Mouse (Mus musculus): ENCODE measurements at regions not wholly inside any gene's neighbourhood (a gene's known extent, or its start where the extent isn't known, plus 50 kb on each side); places are given as distances from the start of the nearest gene placed in this dataset.

DNA sequence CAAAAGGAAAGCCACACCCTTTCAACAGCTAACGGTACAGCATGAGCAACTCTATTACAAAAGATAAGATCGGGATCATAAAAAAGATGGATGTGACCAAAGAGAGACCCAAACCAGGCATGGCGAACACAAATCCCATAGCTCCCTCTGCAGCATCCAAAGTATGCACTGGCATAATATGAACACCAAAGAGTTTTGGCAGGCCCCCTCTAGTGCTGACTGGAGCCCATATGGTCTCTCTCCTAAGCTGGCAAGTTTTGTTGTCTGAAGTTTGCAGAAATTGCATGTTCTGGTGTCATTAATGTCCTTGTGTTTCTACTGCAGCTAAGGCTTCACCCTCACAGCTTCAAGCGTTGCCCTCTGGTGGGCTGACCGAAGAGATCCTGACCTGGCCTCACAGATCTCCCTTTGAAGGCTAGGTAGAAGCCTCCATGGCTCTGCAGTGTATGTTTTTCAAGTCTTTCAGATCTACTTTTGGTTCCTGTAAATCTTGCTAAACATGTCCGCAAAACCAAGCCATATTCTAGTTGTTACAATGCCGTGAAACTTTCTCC lies 75.7 kb upstream of the Bcl2l14 start:
- Histone ChIP-seq H3K27ac (no peak overlapping the region), H3K4me3 (no peak overlapping the region)
- peak; percentile 63 for TF ChIP-seq CTCF (conservative IDR thresholded peaks at IDR 0.05)
- peak; percentile 40 to 61 for DNase-seq (ENCODE audit: low spot score in 2 of 2)

DNA sequence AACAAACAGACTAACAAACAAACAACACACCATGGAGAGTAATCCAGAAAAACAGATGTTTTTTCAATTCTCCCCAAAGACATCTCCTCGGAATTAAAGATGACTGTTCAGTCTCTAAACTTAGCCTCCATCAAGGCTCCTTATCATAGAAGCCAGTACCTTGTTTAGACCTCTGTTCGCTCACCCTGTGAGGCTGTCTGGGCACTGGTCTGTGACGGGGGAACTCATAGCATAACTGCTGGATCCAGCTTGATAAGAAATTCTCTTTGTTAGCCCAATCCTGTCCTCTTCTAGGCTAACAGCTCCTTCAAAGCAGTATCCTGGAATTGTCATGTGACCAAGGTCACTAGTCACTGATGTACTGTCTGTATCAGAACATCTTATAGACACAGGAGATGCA lies 72.1 kb upstream of the Bcl2l14 start:
- no peak for TF ChIP-seq CTCF (conservative IDR thresholded peaks at IDR 0.05)
- DNase-seq (ENCODE audit: low spot score in 2 of 2), result no peak
- H3K4me3 ChIP-seq, result no peak overlapping the region
- no peak overlapping the region for H3K27ac ChIP-seq

DNA sequence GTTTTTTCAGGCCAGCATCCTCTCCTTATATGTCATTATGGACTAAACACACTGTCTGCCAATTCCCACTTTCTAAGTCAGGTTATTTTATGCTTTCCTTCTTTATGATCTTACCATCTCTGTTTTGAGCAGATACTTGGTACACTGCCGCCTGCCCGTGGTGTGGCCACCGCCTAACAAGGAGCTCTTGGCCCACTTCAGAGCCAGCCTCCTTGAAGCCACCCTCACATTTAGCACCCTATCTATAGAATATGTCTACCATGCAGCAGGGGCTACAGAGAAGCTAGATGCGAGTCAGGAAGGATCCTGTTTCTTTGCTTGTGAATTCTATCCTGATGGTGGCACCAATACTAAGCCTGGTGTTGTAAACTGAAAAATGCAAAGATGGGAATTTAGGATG lies 70.6 kb upstream of the Bcl2l14 start:
- Histone ChIP-seq H3K4me3 (no peak overlapping the region), H3K27ac (no peak overlapping the region)
- DNase-seq (ENCODE audit: low spot score in 2 of 2), result no peak
- no peak for TF ChIP-seq CTCF (conservative IDR thresholded peaks at IDR 0.05)

DNA sequence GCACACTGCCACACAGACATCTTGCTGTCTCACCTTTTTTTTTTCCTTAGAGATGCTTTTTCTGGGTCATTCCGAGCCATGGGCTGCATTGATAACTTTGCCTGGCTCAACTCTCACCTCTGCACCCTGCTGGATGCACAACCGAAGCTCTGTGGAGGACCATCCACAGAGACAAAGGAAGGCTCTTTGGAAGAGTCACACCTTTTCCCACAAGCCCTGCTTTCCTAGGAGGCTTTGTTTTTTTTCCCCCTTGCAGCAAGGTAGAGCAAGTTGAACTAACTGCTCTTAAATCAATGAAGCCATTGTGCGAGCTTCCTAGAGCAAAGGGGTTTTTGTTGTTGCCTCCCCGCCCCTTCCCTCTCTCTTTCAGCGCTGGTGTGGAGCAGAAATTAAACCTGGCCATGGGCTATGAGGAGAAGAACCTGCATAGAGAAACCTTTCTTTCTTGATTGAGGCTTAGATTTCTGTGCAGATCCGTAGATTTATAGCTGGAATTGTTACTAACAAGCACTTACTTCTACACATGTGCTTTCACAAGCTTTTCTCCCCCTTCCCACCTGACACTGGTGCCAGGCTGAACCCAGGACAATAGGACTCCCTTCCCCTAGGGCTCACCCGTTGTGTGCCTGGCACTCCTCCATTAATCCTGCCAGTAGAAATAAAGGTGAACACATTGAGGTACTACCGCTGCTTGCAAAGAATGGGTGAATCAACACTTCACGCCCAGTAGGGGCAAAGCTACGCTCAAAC lies 66.4 kb upstream of the Bcl2l14 start:
- no peak for DNase-seq (ENCODE audit: low spot score in 2 of 2)
- Histone ChIP-seq H3K4me3 (no peak overlapping the region), H3K27ac (no peak overlapping the region)
- 0 out of 2 replicates have a peak, but pooled peaks have one; percentile 4 for TF ChIP-seq CTCF (conservative IDR thresholded peaks at IDR 0.05)

DNA sequence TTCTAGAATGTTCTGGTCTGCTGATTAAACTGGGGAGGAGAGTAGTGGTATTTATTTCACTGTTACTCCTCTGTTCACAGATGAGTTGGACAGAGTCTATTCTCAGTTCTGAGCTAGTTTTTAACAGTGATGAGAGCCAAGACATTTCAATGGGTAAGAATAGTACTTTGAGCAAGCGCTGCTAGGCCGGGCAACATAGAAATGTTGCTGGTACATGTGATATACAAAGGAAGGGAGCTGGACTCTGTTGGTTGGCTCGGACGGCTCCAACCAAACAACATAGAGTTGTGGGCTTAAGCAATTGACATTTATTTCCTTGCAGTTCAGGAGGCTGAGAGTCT lies 65.8 kb upstream of the Bcl2l14 start:
- no peak for DNase-seq (ENCODE audit: low spot score in 2 of 2)
- TF ChIP-seq CTCF (conservative IDR thresholded peaks at IDR 0.05), result no peak
- Histone ChIP-seq H3K4me3 (no peak overlapping the region), H3K27ac (no peak overlapping the region)

DNA sequence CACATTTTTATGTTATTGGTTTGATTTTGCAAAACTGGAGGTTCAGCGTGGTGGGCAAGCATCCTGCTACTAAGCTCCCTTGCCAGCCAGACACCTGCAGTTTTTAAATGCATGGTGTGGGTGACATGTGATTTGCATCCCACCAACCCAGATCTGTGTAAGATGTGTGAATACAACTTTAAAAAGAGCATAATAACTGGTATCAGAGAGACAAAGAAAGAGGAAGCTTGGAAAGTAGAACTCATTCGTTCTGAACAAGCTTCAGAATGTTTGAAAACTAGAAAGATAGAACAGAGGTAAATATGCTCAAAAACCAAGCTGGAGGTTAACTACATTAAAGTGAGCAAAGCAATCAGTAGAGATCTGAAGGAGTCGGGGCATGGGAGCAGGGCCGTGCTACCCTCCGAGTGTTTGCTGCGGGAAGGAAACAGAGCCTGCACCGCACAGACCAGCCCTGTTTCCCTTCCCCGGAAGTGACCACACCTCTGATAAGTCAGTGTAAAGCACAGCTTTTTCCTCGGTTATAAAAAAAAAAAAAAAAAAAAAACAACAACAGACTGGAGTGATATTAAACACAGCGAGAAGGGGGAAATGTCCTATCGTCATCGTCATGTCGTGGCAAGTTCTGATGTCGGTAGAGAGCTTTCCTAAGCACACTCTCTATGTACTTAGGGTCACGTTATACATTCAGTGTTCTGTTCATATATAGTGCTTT lies 63.2 kb upstream of the Bcl2l14 start:
- no peak for TF ChIP-seq CTCF (conservative IDR thresholded peaks at IDR 0.05)
- DNase-seq (ENCODE audit: low spot score in 2 of 2), result no peak
- Histone ChIP-seq H3K27ac (no peak overlapping the region), H3K4me3 (no peak overlapping the region)

DNA sequence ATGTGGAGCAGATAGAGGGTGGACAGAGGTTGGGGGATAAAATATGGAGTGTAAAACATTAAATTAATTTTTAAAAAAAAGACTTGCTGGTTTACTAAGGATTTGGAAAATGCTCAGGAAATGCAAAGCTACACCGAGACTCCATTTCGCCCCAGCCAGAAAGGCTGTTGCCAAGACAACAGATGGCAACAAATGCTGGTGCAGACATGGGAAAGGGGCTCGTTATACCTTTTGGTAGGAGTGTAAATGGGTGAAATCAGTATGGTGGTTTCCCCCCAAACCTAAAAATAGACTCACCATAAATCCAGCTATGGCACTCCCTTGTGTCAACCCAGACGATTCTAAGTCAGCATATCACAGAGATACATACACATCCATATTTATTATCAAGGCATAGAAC lies 60.4 kb upstream of the Bcl2l14 start:
- TF ChIP-seq CTCF (conservative IDR thresholded peaks at IDR 0.05), result no peak
- no peak overlapping the region for H3K4me3 ChIP-seq
- DNase-seq (ENCODE audit: low spot score in 2 of 2), result no peak
- no peak overlapping the region for H3K27ac ChIP-seq

DNA sequence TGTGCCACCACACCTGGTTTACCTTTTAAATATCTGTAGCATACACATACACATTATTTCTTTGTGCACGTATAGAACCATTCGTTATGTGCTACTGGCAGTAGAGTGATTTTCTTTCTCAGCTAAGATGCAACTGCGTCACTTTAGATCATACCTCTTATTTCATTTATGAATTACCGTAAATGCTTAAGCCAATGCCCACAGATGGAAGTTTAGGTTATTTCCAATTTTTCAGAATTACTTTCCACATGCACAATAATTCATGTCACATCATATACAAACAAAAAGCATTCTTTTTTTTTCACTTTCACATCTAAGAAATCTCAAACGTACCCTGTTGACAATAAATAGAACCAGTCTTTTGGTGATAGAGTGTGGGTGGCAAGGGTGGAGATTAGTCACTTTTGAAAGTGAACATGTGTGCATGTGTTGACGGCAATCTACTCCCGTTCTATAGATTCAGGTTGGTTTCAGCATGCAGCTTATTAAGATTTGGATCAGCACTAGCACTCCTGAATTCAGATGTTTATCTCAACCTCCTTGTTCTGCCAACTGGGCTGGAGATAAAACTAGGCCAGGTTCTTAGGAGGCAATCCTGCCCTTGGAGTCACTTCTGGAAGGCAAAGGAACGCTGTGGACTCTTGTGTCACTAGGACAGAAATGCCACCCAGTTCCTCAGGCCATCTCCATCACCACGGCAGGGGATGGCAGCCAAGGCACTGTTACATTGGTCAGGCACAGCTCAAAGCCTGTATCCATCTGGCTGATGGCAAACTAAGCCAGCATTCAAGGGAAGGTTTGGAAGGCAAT lies 53.1 kb upstream of the Bcl2l14 start:
- DNase-seq (ENCODE audit: low spot score in 2 of 2), result no peak
- H3K27ac ChIP-seq, result no peak overlapping the region
- no peak for TF ChIP-seq CTCF (conservative IDR thresholded peaks at IDR 0.05)
- H3K4me3 ChIP-seq, result no peak overlapping the region

DNA sequence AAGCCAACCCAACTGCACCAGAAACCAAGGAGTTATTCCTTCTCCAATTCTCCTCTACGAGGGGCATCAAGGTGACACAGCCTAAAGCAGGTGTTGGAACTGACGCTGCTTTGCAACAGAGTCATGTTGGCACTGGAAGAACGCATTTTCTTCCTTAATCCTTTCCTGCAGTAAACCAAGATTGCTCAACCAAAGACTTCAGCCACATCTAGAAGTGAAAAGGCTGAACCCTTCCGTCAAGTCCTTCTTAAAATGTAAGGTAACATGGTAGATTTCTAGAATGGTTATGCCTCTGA lies 52.6 kb upstream of the Bcl2l14 start:
- no peak for TF ChIP-seq CTCF (conservative IDR thresholded peaks at IDR 0.05)
- DNase-seq (ENCODE audit: low spot score in 2 of 2), result no peak
- Histone ChIP-seq H3K4me3 (no peak overlapping the region), H3K27ac (no peak overlapping the region)

Measured in layer of hippocampus, adult 2 months (tissue).